ENCODE assay signal across 8 mouse cellular contexts in genomic region chr15:96284711-96285322, GRCm38 (mm10). TPM values are rescaled to one million over a fixed set of nuclear protein-coding genes. Genes with fewer than 3 reads are reported as not detected.
DNase-seq lines count a peak whose midpoint lies in the region; ATAC-seq lines count a peak whose summit lies in the region.

No protein-coding gene starts in this region.

- H3K27ac ChIP-seq in forebrain, embryonic 16.5 days (ENCODE audit: low read length): peak overlapping the region; percentile 100
- peak overlapping the region; percentile 100 for H3K27ac ChIP-seq in intestine, embryonic 15.5 days
- H3K27ac ChIP-seq in liver, embryonic 11.5 days (ENCODE audit: low read depth, low read length): peak overlapping the region; percentile 100
- peak overlapping the region; percentile 100 for H3K27ac ChIP-seq in neural tube, embryonic 11.5 days (ENCODE audit: low read depth, low read length)

- peak overlapping the region; percentile 98 for H3K9ac ChIP-seq in forebrain, embryonic 16.5 days (replicated peaks; ENCODE audit: low read depth, low read length)
- H3K9ac ChIP-seq in intestine, embryonic 15.5 days: peak overlapping the region; percentile 97
- H3K9ac ChIP-seq in liver, embryonic 11.5 days (ENCODE audit: low read depth, low read length): peak overlapping the region; percentile 100
- peak overlapping the region; percentile 100 for H3K9ac ChIP-seq in neural tube, embryonic 11.5 days (ENCODE audit: low read length)

- peaks cover 29% of the 10 kb centered on the region for H3K4me1 ChIP-seq in forebrain, embryonic 16.5 days (replicated peaks; ENCODE audit: control insufficient read depth, insufficient read depth, low read length)
- H3K4me1 ChIP-seq in intestine, embryonic 15.5 days (replicated peaks): peaks cover 17% of the 10 kb centered on the region
- peaks cover 17% of the 10 kb centered on the region for H3K4me1 ChIP-seq in liver, embryonic 11.5 days (replicated peaks; ENCODE audit: control insufficient read depth, insufficient read depth, low read length)
- H3K4me1 ChIP-seq in neural tube, embryonic 11.5 days (ENCODE audit: control insufficient read depth, insufficient read depth, low read length): peaks cover 6% of the 10 kb centered on the region; the same call in 1 of the 2 replicates

- DNase-seq in lung, adult 18-20 months: peak; percentile 31 to 53
- no peak for DNase-seq in lung, postnatal 14 days
- DNase-seq in adrenal gland, postnatal 10 days: peak; percentile 66
- peak; percentile 66 for DNase-seq in liver, embryonic 11.5 days (ENCODE audit: low spot score)
- DNase-seq in neural tube, embryonic 11.5 days (ENCODE audit: low spot score): peak; percentile 67

- H3K36me3 ChIP-seq in forebrain, embryonic 16.5 days (ENCODE audit: control insufficient read depth, insufficient read depth): no peaks in the 10 kb centered on the region; the same call in 1 of the 2 replicates
- peaks cover 8% of the 10 kb centered on the region; the same call in 1 of the 2 replicates for H3K36me3 ChIP-seq in intestine, embryonic 15.5 days
- H3K36me3 ChIP-seq in liver, embryonic 11.5 days (ENCODE audit: control insufficient read depth, insufficient read depth, low read length): peaks cover 12% of the 10 kb centered on the region
- peaks cover 2% of the 10 kb centered on the region; the same call in 1 of the 2 replicates for H3K36me3 ChIP-seq in neural tube, embryonic 11.5 days (ENCODE audit: control insufficient read depth, insufficient read depth, low read length)

- 0 out of 2 replicates have a peak, but pooled peaks cover 4% of the 10 kb centered on the region for H3K9me3 ChIP-seq in forebrain, embryonic 16.5 days (ENCODE audit: control insufficient read depth, low read length)
- no peaks in the 10 kb centered on the region for H3K9me3 ChIP-seq in intestine, embryonic 15.5 days
- H3K9me3 ChIP-seq in liver, embryonic 11.5 days (ENCODE audit: control insufficient read depth, low read length): no peaks in the 10 kb centered on the region
- H3K9me3 ChIP-seq in neural tube, embryonic 11.5 days (ENCODE audit: control insufficient read depth, low read length): 0 out of 2 replicates have a peak, but pooled peaks cover 3% of the 10 kb centered on the region

- H3K4me3 ChIP-seq in forebrain, embryonic 16.5 days (replicated peaks; ENCODE audit: low read length): peak overlapping the region; percentile 96
- peak overlapping the region; percentile 84 for H3K4me3 ChIP-seq in intestine, embryonic 15.5 days (replicated peaks)
- H3K4me3 ChIP-seq in liver, embryonic 11.5 days (ENCODE audit: low read depth, low read length): peak overlapping the region; percentile 95
- peak overlapping the region; percentile 97 for H3K4me3 ChIP-seq in neural tube, embryonic 11.5 days (ENCODE audit: low read depth, low read length)

- ATAC-seq in forebrain, embryonic 16.5 days: peak; percentile 19
- ATAC-seq in intestine, embryonic 15.5 days: peak; percentile 36
- ATAC-seq in liver, embryonic 11.5 days (replicated peaks; ENCODE audit: low FRiP score): peak; percentile 6
- peak; percentile 20 for ATAC-seq in neural tube, embryonic 11.5 days (ENCODE audit: insufficient read depth, low FRiP score, low TSS enrichment)
- ATAC-seq in erythroid progenitor cell, adult 5-6 weeks (replicated peaks; ENCODE audit: low FRiP score, poor library complexity, severe bottlenecking): no peak

- under 1% methylated on average over 66 of the region's 67 CpGs for WGBS in forebrain, embryonic 16.5 days
- WGBS in intestine, embryonic 15.5 days: under 1% methylated on average over 62 of the region's 67 CpGs
- WGBS in liver, embryonic 11.5 days: under 1% methylated on average over 67 of the region's 67 CpGs
- under 1% methylated on average over 39 of the region's 67 CpGs for WGBS in neural tube, embryonic 11.5 days

- H3K4me2 ChIP-seq in forebrain, embryonic 16.5 days (ENCODE audit: low read length): peak overlapping the region; percentile 65
- peak overlapping the region; percentile 82 for H3K4me2 ChIP-seq in intestine, embryonic 15.5 days (replicated peaks)
- H3K4me2 ChIP-seq in liver, embryonic 11.5 days: peak overlapping the region; percentile 76
- peak overlapping the region; percentile 73 for H3K4me2 ChIP-seq in neural tube, embryonic 11.5 days (ENCODE audit: low read depth)

- no peaks in the 10 kb centered on the region for H3K27me3 ChIP-seq in forebrain, embryonic 16.5 days (replicated peaks; ENCODE audit: control insufficient read depth, insufficient read depth, low read length)
- no peaks in the 10 kb centered on the region for H3K27me3 ChIP-seq in intestine, embryonic 15.5 days (replicated peaks)
- no peaks in the 10 kb centered on the region for H3K27me3 ChIP-seq in liver, embryonic 11.5 days (replicated peaks; ENCODE audit: control insufficient read depth, insufficient read depth, low read length)
- H3K27me3 ChIP-seq in neural tube, embryonic 11.5 days (ENCODE audit: control insufficient read depth, insufficient read depth, low read length): no peaks in the 10 kb centered on the region

RNA-seq across cellular contexts. Expression of gene Arid2, which starts 2.5 kb away (rescaled TPM):
- total RNA-seq in adrenal gland, postnatal 10 days (2021): 10 to 100 TPM; 39.9 to 52.9 TPM
- polyA plus RNA-seq in forebrain, embryonic 16.5 days (2015; fragmentation: Nextera tagmentation; extraction: Ambion mirVana): 28.7 and 29.8 TPM in 2 replicates
- 16.0 and 16.8 TPM in 2 replicates for polyA plus RNA-seq in intestine, embryonic 15.5 days (2015; fragmentation: Nextera tagmentation; extraction: Ambion mirVana)
- 24.8 and 25.8 TPM in 2 replicates for polyA plus RNA-seq in liver, embryonic 11.5 days (2014; fragmentation: Nextera tagmentation; extraction: Ambion mirVana)
- 40.1 and 40.3 TPM in 2 replicates for polyA plus RNA-seq in neural tube, embryonic 11.5 days (2014; fragmentation: Nextera tagmentation; extraction: Ambion mirVana)
- 81.3 and 89.0 TPM in 2 replicates for total RNA-seq in erythroid progenitor cell, adult 5-6 weeks (2015; ENCODE audit: low replicate concordance)
- 78.7 and 94.4 TPM in 2 replicates for total RNA-seq in erythroid progenitor cell, adult 5-6 weeks (2017; ENCODE audit: low replicate concordance)
